Mouse (Mus musculus): Measurements from ENCODE around the gene Ndufa7.
"Not testable (repeated sequence)": the region's sequence is repeated elsewhere in the genome, so short reads cannot be mapped to it uniquely, and the experiment has no call there.

Gene Ndufa7

GRCm38 (mm10) chr17:33887802-33888201, 63.4 kb downstream of the Ndufa7 start:
- DNase-seq = not testable (repeated sequence)
